In genomic region chr6:61311324-61312091, GRCm38 (mm10) we compare ENCODE assay signal across 14 mouse cellular contexts.
DNase-seq lines count a peak whose midpoint lies in the region; ATAC-seq and TF ChIP-seq lines count a peak whose summit lies in the region.
"Had no signal": no experiment of that assay in that cellular context is flagged by ENCODE, and none has a peak within 500 bp of the region (broad histone marks: within the 10 kb centered on the region; RNA-seq: fewer than 3 reads in every experiment).

No protein-coding gene starts in this region.

- no peak overlapping the region for H3K27ac ChIP-seq in gastrocnemius, adult 2 months
- no peak overlapping the region for H3K27ac ChIP-seq in small intestine, adult 2 months (ENCODE audit: insufficient read depth, low read depth, low read length)
- H3K27ac ChIP-seq in heart, embryonic 10.5 days = no peak overlapping the region
- H3K27ac ChIP-seq in hindbrain, embryonic 13.5 days = no peak overlapping the region

- DNase-seq in gastrocnemius, adult 2 months = no peak
- no peak for DNase-seq in gastrocnemius, postnatal 36 days
- no peak for DNase-seq in lung, adult 2 months
- DNase-seq in lung, postnatal 4 days = no peak
- DNase-seq in R1 (ENCODE audit: low read depth, low spot score) = peak; percentile 75
- no peak for DNase-seq in heart, embryonic 10.5 days (ENCODE audit: low spot score)
- DNase-seq: adrenal gland, postnatal 14 days; heart, postnatal 36 days; kidney, adult 18-20 months; left cerebral cortex, postnatal 4 days; right cerebral cortex, postnatal 4 days had no signal

- no peak overlapping the region for H3K4me2 ChIP-seq in hindbrain, embryonic 13.5 days

- intact Hi-C loops in gastrocnemius, adult 2 months (cut with DNase I) = no loop called here
- intact Hi-C loops in gastrocnemius, postnatal 36 days (cut with DNase I) = no loop called here

- H3K9me3 ChIP-seq in heart, embryonic 10.5 days = no peaks in the 10 kb centered on the region
- H3K9me3 ChIP-seq in hindbrain, embryonic 13.5 days = no peaks in the 10 kb centered on the region

- no peaks in the 10 kb centered on the region for H3K27me3 ChIP-seq in small intestine, adult 2 months (ENCODE audit: control insufficient read depth, insufficient read depth, low read length)
- H3K27me3 ChIP-seq in heart, embryonic 10.5 days (ENCODE audit: insufficient read depth, poor library complexity, severe bottlenecking) = no peaks in the 10 kb centered on the region
- no peaks in the 10 kb centered on the region for H3K27me3 ChIP-seq in hindbrain, embryonic 13.5 days

- no peak for ATAC-seq in hindbrain, embryonic 13.5 days (ENCODE audit: low FRiP score)

- no peak for TF ChIP-seq POLR2A in lung, adult 2 months (IDR thresholded peaks at IDR 0.05; ENCODE audit: borderline replicate concordance, extremely low read depth, low read depth, low read length)
- no peak for TF ChIP-seq POLR2A in small intestine, adult 2 months (IDR thresholded peaks at IDR 0.05; ENCODE audit: low read depth, low read length)

- no peaks in the 10 kb centered on the region for H3K4me1 ChIP-seq in lung, adult 2 months (ENCODE audit: control insufficient read depth, insufficient read depth, low read length)
- no peaks in the 10 kb centered on the region for H3K4me1 ChIP-seq in small intestine, adult 2 months (ENCODE audit: control insufficient read depth, insufficient read depth, insufficient read length, low read length)
- H3K4me1 ChIP-seq in heart, embryonic 10.5 days = no peaks in the 10 kb centered on the region
- no peaks in the 10 kb centered on the region for H3K4me1 ChIP-seq in hindbrain, embryonic 13.5 days (replicated peaks)

- no peak overlapping the region for H3K9ac ChIP-seq in hindbrain, embryonic 13.5 days

- H3K36me3 ChIP-seq in small intestine, adult 2 months (ENCODE audit: control insufficient read depth, insufficient read depth, low read length) = peaks cover 5% of the 10 kb centered on the region; the same call in 1 of the 2 replicates
- H3K36me3 ChIP-seq in heart, embryonic 10.5 days = no peaks in the 10 kb centered on the region
- H3K36me3 ChIP-seq in hindbrain, embryonic 13.5 days = peaks cover 13% of the 10 kb centered on the region

- H3K4me3 ChIP-seq in gastrocnemius, adult 2 months = no peak overlapping the region
- no peak overlapping the region for H3K4me3 ChIP-seq in lung, adult 2 months (replicated peaks; ENCODE audit: extremely low read depth, low read depth, low read length)
- H3K4me3 ChIP-seq in small intestine, adult 2 months (ENCODE audit: low read depth, low read length) = no peak overlapping the region
- no peak overlapping the region for H3K4me3 ChIP-seq in heart, embryonic 10.5 days
- H3K4me3 ChIP-seq in hindbrain, embryonic 13.5 days = no peak overlapping the region
- H3K4me3 ChIP-seq: myocyte had no signal

- WGBS in lung, adult 2 months = 86% methylated on average over 18 of the region's 18 CpGs
- WGBS in small intestine, adult 2 months = 90% methylated on average over 18 of the region's 18 CpGs
- WGBS in heart, embryonic 10.5 days = 75% methylated on average over 18 of the region's 18 CpGs
- WGBS in hindbrain, embryonic 13.5 days = 89% methylated on average over 18 of the region's 18 CpGs

- TF ChIP-seq CTCF in gastrocnemius, adult 2 months (IDR thresholded peaks at IDR 0.05) = 0 out of 2 replicates have a peak, but pooled peaks have one; percentile 3
- peak; percentile 18; the same call in 1 of the 2 replicates for TF ChIP-seq CTCF in lung, adult 2 months (IDR thresholded peaks at IDR 0.05; ENCODE audit: insufficient read depth, low read length)
- TF ChIP-seq CTCF in small intestine, adult 2 months (IDR thresholded peaks at IDR 0.05; ENCODE audit: extremely low read depth, insufficient read length, insufficient replicate concordance, low read depth, low read length) = 0 out of 2 replicates have a peak, but pooled peaks have one; percentile 5
